Mouse (Mus musculus): ENCODE results near the gene Gm21188.
"Not testable (repeated sequence)": the region's sequence is repeated elsewhere in the genome, so short reads cannot be mapped to it uniquely, and the experiment has no call there.

- not testable (repeated sequence) for TF ChIP-seq CTCF (IDR thresholded peaks at IDR 0.05; ENCODE audit: low read depth); EP300 (optimal IDR thresholded peaks at IDR 0.05)
Measured at GRCm38 (mm10) chr13:120036577-120037115, 15.3 kb downstream of the Gm21188 start.
